Mouse (Mus musculus) CH12.LX (cell line): ENCODE measurements around the gene Krtap9-3.
A peak's percentile ranks its signal among the peaks of the same experiment; 100 is the strongest.

Source experiments
- CTCF ChIP-seq, 2 experiments: IDR thresholded peaks in 1 of 2; conservative IDR thresholded peaks in 1 of 2; 2 replicates each; pipeline ENCODE4 v1.5.1; 2011 to 2012; ENCODE audit warnings: low read depth in 2 of 2, low read length in 2 of 2, improper control_type of control experiment in 1 of 2, inconsistent platforms in 1 of 2, mild to moderate bottlenecking in 1 of 2, moderate library complexity in 1 of 2
- GABPA ChIP-seq: IDR thresholded peaks from 2 replicates; pipeline ENCODE4 v1.6.1; 2012; ENCODE audit warnings: low read depth, low read length, improper control_type of control experiment, inconsistent platforms; ENCODE audit not compliant: insufficient replicate concordance
- RAD21 ChIP-seq: IDR thresholded peaks from 2 replicates; pipeline ENCODE4 v1.6.1; 2011; ENCODE audit warnings: low read depth, mild to moderate bottlenecking, low read length, improper control_type of control experiment, moderate library complexity
- USF1 ChIP-seq: IDR thresholded peaks from 2 replicates; pipeline ENCODE4 v1.6.1; 2014; ENCODE audit warnings: low read depth, mild to moderate bottlenecking, inconsistent platforms, low read length, improper control_type of control experiment
- ZMIZ1 ChIP-seq: IDR thresholded peaks from 2 replicates; pipeline ENCODE4 v1.6.1; 2012; ENCODE audit warnings: low read depth, mild to moderate bottlenecking, inconsistent platforms, low read length, improper control_type of control experiment
- ZNF384 ChIP-seq: IDR thresholded peaks from 2 replicates; pipeline ENCODE4 v1.6.1; 2012; ENCODE audit warnings: low read depth, low read length, improper control_type of control experiment, inconsistent platforms

DNA sequence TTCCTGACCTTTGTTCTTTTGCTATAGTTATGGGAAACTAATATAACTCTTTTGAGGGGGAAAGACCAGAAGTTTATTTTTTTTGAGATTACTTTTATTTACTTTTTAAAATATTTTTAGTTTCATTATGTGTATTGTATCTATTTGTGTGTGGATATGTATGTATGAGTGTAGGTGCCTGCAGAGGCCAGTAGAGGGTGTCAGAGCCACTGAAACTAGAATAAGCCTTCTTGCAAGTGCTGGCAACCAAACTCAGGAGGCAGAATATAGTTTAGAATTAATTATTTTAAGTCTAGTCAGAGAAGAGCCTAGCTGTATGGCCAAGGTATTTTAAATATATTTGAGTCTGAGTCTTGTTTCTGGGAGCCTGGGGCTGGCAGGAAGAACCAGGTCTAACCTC is 50.0 kb downstream of the Krtap9-3 start:
- TF ChIP-seq GABPA (no peak), ZMIZ1 (no peak), CTCF (conservative IDR thresholded peaks at IDR 0.05 in 1 of 2, IDR thresholded peaks at IDR 0.05 in 1 of 2; ENCODE audit: low read depth in 2 of 2, low read length in 2 of 2) (peak in 1 of 2 experiments; percentile 74; a peak in 2 of 4 replicates), RAD21 (peak; percentile 78), ZNF384 (no peak), USF1 (no peak)
